Mouse (Mus musculus) C2C12 (cell line): Measurements from ENCODE around the gene Stpg4.

ENCODE experiments used
- CEBPB ChIP-seq: IDR thresholded peaks from one replicate; pipeline ENCODE4 v1.6.1; 2011; ENCODE audit warnings: low read depth, mild to moderate bottlenecking, control low read depth, moderate library complexity
- CTCF ChIP-seq: IDR thresholded peaks from one replicate; pipeline ENCODE4 v1.5.1; 2011; ENCODE audit not compliant: control insufficient read depth, insufficient read depth, insufficient read length
- MYOD1 ChIP-seq: IDR thresholded peaks from one replicate; pipeline ENCODE4 v1.6.1; 2011; ENCODE audit warnings: low read depth; ENCODE audit not compliant: control insufficient read depth, insufficient read length

DNA sequence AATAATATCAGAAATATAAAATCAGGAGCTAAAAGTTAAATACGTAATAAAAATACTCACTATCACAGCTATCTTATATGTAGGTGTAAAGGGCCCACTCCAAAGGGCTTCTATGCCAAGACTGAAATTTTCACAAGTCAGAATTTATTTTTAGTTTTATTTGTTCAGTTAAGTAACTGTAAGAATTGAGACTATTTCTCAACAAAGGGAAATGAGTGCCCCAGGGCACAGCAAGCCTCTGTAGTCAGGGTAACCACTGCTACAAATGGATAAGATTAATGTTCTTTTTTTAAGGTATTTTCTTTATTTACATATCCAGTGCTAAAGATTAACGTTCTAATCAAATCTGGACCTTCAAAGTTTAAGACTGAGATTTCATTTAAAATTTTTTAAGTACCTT lies 11.9 kb upstream of the Stpg4 start:
- TF ChIP-seq CEBPB (no peak), CTCF (no peak), MYOD1 (no peak)
